Mouse (Mus musculus) NIH3T3 (cell line): ENCODE measurements around the gene Rab17.

Experiments used
- DNase-seq: peaks from one replicate; pipeline ENCODE4 v3.0.0-alpha.2; 2012; ENCODE audit warnings: low read depth

Rab17 gene

DNA sequence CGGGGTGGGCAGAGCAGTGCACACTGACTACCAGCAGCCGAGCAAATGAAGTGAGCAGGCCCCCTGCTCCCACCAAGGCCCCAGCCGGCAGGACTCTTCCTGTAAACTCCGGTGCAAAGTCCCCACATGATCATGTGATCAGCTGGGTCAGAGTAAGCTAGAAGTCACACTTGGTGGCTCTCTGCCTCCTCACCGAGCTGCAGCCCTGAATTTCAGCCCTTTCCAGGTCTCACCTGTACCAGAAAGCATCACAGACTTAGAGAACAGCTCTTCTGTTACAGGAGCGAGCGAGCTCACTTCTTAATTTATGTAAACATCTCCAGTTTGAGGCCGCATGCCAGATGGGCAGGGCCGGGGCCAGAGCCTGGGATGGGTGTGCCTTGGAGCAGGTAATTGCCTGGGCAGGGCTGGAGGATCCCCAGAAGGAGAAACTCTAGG is at the start of gene Rab17:
TSS of gene Rab17 (minus strand) at position 315 of the 438 bp plus-strand sequence.
- peak; percentile 33 for DNase-seq

DNA sequence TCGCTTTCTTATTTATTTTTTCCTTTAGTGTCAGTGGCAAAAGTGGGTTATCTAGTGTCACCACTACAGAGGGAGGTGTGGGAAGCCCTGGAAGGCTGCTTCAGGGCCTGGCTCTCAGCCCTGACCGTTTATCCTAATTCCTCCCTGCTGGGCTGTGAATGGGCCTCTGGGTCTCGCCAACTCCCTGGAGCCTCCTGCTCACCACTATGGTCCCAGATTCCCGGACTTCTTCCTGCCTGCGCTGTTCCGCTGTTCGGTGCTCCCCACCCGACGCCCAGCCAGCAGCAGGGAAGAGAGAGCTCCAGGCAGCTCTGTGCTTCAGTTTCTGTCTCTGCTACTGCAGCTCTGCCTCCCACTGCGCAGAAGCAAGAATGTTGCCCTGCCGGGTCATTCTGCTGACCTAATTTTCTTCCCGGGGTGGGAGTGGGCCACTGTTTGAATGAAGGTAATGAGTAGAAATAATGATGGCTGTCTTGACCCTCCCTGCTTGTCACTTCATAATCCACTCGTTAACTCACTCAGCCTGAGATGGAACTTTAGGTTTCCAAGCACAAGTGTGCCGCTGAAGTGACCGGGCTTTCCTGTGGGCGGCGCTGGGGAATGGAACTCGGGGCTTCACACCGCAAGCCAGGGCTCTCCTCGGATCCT is 47.8 kb upstream of the Rab17 start:
- DNase-seq: no peak

GRCm38 (mm10) chr1:91015571-91015970 is 46.1 kb upstream of the Rab17 start:
- no peak for DNase-seq

DNA sequence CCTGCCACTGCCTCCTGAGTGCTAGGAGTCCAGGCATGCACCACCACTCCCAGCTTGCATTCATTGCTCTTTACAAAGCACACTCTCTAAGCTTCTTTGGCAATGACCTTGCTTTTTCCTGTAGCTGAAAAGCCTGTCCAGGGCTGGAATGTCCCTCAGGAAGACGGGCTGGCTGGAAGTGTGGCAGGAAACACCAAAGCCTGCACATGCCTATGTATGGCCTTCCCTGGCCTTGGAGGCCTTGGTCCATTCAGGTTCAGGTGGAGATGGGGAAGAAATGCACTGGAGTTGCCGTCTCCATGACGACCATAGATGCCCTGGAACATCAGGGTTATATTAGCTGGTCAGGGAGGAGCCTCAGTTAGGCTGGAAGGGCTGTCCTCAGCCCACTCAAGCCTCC is 44.3 kb upstream of the Rab17 start:
- peak; percentile 25 for DNase-seq

- DNase-seq: no peak
Observed at GRCm38 (mm10) chr1:91011336-91011735, 41.9 kb upstream of the Rab17 start.

GRCm38 (mm10) chr1:91010716-91011115 is 41.3 kb upstream of the Rab17 start:
- no peak for DNase-seq

DNA sequence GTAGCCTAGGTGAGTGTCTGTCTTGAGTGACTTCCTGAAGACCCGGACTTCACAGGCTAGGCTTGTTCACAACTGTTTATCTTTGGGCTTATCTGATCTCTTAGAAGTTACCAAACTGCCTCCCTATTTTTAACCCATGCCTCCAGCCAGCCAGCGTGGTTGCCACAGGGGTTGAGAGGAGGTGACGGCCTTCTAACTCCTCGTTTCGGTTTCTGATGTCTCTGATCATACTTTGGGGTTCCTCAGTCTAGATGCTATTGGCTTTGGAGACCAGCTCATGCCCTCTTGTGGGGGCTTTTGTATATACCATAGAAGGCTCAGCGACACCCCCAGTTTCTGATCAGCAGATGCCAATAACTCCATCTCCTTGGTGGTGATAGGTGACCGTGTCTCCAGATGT is 40.8 kb upstream of the Rab17 start:
- DNase-seq: no peak

- DNase-seq: no peak
Observed at GRCm38 (mm10) chr1:91009266-91009665, 39.8 kb upstream of the Rab17 start.

GRCm38 (mm10) chr1:91008746-91009145 is 39.3 kb upstream of the Rab17 start:
- no peak for DNase-seq

GRCm38 (mm10) chr1:91008147-91008682 is 38.8 kb upstream of the Rab17 start:
- no peak for DNase-seq

- no peak for DNase-seq
Observed at GRCm38 (mm10) chr1:91006708-91007107, 37.2 kb upstream of the Rab17 start.

DNA sequence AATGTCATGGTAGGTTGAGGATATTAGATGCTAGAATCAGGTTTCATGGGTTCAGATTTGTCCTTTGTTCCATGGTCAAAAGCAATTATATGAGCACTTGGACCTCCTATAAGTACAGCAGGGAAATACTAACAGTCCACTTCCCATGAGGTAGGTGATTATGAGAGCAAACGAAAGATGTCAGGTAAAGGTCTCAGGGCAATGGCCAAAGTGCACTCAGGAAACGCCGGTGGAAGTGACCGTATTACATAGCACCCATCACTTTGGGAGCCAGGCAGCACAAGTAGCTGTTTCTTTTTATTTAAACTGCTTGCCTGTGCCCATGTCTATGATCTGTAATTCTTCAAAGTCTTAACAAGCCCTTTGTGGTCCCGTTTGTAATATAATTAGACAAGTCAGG is 36.6 kb upstream of the Rab17 start:
- DNase-seq: no peak

DNA sequence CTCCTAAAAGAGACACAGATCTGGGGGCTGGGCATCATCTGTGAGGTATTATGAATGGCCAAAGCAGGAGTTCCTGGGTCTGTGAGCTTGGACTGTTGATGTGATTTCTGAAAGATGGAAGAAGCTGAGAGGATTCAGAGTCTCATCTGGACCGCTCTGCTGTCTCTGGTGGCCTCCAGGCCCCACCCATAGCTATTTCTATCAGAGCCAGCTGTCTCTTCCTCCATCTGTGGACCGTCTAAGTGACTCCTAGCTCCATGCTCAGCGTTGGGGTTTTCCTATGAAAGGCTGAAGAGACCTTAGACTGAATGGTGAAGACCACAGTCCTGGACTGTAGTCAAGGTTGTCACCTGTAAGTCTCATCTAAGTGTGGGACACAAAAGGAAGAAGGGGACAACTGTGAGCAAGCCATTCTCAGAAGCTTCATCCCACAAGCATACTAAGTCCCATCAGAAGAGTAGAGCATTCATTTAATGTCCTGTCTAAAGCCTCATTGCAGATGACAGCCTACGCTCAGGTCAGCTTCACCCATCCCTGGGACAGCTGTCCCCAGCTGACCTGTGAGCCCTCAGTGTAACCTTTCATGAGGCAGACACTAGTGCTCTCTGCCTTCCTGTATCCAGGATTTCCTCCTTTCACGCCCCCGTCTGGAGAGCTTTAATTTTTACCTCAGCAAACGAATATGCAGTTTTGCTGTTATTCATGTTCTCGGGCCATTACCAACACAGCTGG is 34.2 kb upstream of the Rab17 start:
- no peak for DNase-seq

- DNase-seq: no peak
Observed at GRCm38 (mm10) chr1:91002641-91003040, 33.2 kb upstream of the Rab17 start.

DNA sequence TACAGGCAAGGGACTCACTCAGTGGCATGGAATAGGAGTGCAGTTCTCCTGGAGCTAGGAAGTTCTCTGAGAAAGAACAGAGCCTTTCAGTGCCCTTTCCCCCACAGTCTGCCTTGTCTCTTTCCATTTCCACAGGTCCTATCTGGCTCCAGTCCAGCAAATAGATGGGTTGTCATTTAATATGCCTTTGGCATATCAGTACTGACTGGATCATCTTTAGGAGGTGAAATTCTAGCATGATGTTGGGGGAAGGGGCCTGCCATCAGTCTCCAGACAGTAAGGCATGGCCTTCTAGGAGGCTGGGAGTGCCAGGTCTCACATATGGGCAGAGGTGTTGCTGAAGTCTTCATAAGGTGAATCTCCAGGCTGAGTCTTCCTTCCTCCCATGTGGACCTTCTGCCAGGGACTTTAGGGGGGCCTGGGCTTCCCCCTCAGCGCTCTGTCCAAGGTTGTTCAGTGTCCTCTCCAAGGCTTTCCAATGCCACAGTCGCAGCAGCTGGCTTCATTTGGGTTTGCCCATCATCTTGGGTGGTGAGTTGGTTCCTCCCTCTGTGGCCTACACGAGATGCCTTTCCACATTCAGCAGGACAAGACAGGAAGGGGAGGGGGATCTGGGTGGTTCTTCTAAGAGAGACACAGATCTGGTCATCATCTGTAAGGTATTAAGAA is 32.5 kb upstream of the Rab17 start:
- DNase-seq: no peak

- no peak for DNase-seq
Observed at GRCm38 (mm10) chr1:91001101-91001500, 31.6 kb upstream of the Rab17 start.

DNA sequence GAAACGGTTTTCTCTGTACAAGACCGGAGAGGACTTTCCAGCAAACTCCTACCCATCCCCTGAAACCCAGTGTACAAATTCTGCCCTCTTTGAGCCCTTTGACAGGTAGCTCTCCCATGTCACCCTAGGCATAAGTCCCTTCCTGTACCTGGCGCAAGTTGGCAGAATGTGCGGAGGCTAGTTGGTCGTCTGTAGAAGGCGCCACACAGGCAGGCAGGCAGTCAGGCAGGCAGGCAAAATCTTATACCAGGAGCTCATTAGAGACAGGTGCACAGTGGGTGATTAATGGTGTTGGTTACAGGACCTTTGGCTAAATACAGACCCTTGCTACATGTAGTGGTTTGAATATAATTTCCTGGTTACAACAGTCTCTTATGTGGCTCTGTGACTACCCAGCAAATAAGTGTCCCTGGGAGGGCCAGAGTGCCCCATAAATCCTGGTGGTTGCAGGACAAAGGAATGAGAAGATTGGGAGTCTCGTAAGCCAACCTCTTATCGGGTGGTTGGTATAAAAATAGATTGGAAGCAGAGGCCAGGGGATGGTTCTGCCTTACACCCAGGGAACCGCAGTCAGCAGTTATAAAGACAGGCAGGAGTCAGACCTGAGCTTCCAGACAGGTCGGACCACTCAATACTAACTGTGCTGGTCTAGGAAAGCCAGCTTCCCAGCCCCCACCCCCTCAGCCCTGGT is 30.6 kb upstream of the Rab17 start:
- DNase-seq: no peak

DNA sequence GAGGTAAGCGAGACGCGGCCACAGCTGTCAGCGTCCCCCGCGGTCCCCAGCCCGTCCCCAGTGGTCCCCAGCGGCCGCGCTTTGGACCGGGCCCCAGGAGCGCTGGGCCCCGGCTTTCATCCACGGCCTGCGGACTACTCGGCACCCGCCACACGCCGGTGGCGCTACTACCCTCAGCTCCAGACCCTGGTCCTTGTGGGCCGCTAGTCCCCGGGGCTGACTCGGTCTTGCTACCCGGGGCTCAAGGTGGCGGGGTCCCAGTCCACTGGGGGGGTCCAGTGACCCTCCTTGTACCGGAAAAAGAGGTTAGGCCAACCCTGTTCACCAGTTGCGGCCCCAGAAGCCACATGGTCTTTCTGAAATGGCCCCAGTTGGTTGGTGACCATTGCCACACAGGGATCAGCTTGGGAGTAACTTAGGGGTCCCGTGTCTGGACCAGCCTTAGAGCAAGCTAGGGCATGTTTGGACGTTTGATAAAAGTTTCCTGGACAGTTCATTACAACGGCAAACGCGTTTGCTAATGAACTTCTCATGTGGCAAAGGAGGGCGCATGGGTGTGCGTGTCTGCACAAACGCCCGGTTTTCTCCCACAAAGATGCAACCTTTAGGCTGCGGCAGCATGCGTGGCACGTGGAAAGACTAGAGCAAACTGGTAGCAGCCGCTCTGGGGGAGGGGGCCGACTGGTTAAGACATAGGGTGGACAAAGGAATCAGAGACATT is 29.6 kb upstream of the Rab17 start:
- DNase-seq: peak; percentile 59

DNA sequence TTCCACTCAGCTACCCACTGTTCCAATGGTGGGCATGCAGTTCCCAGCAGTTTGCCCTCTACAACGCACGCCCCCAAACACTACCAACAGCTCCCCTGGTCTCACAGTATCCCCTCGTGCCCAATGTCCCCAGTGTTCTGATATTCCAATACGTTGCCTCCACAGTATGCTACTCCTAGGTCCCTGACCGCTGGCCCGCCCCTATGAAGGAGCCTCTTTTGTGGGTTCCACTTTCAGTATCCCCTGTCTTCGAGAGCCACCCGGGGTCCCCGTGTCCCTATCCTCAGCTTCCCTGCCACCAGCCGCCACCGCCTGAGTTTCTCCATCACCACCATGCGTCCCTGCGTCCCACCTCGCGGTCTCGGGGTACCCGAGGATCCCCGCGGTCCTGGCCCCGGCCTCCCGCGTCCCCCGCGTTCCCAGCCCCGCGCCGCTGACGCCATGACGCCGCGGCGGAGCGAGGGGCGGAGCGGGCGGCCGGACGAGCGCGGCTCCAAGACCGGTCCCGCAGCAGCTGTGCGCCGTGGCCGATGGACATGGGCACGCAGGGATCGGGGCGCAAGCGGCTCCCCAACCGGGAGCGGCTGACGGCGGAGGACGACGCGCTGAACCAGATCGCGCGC is 28.9 kb upstream of the Rab17 start, which contains the start of gene Lrrfip1:
TSS of gene Lrrfip1 (plus strand) at position 470 of the 623 bp plus-strand sequence.
- DNase-seq: peak; percentile 79

DNA sequence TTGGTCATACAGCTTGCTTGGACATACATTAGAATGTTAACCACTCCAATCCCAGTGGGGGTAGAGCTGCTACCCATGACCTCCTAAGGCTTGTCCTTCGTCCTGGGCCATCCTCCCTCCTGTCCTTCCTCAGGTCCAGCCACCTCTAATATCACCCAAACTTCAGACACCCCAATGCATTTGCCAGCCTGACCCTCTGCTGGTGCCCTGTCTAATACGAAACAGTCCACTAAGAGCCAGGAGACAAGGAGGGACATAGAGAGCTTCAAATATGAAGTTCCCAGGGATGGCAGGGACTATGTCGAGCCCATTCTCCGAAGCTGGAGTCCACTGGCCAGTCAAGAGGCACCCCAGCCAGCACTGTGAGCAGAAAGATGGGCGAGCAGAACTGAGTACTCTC is 28.2 kb upstream of the Rab17 start:
- DNase-seq: no peak

DNA sequence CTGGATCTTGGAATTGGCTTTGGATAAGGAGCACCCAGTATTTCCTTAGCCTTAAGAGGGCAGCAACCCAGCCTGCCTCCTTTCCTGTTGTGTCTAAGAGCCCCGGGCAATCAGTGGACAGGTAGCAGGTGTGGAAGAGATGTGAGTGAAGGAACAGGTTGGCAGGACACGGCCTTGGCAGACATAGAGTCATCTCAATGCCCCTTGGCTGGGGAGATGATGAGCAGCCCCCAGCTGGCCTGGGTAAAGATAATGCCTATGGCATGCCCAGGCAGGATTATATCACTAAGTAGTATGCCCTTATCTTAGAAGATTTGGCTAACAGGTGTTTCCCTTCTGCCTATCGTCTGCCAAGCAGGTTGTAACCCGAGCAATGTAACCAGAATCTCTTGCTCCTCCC is 27.7 kb upstream of the Rab17 start:
- no peak for DNase-seq
